Mouse (Mus musculus) hindbrain, embryonic 15.5 days (tissue): ENCODE measurements around the gene Tspan1. TPM values are rescaled to one million over a fixed set of nuclear protein-coding genes. Genes with fewer than 3 reads are reported as not detected.
A peak's percentile ranks its signal among the peaks of the same experiment; 100 is the strongest.

Source experiments
- ATAC-seq: fragments of 200-750 bp; cut with Nextera tagmentation; 2 replicates; pipeline ENCODE4 v1.8.0; 2017; ENCODE audit warnings: low read depth, moderate number of reproducible peaks, moderate TSS enrichment; ENCODE audit not compliant: low FRiP score
- H3K27ac ChIP-seq: fragments of 300-500 bp; sonication (generic); replicated peaks from 2 replicates; pipeline ENCODE4 v1.5.1; 2015; ENCODE audit warnings: mild to moderate bottlenecking, inconsistent platforms
- H3K27me3 ChIP-seq: fragments of 300-500 bp; sonication (generic); 2 replicates; pipeline ENCODE4 v1.6.1; 2015; ENCODE audit warnings: control low read depth, inconsistent platforms
- H3K36me3 ChIP-seq: fragments of 300-500 bp; sonication (generic); 2 replicates; pipeline ENCODE4 v1.6.1; 2015; ENCODE audit warnings: control low read depth, inconsistent platforms
- H3K4me1 ChIP-seq: fragments of 300-500 bp; sonication (generic); replicated peaks from 2 replicates; pipeline ENCODE4 v1.6.1; 2015; ENCODE audit warnings: control low read depth, inconsistent platforms
- H3K4me2 ChIP-seq: fragments of 300-500 bp; sonication (generic); 2 replicates; pipeline ENCODE4 v1.6.1; 2015; ENCODE audit warnings: moderate library complexity, mild to moderate bottlenecking, inconsistent platforms
- H3K4me3 ChIP-seq: fragments of 300-500 bp; sonication (generic); 2 replicates; pipeline ENCODE4 v1.5.1; 2015; ENCODE audit warnings: mild to moderate bottlenecking, inconsistent platforms
- H3K9ac ChIP-seq: fragments of 300-500 bp; sonication (generic); 2 replicates; pipeline ENCODE4 v1.6.1; 2015; ENCODE audit warnings: inconsistent platforms
- H3K9me3 ChIP-seq: fragments of 300-500 bp; sonication (generic); 2 replicates; pipeline ENCODE4 v1.6.1; 2016; ENCODE audit warnings: control low read depth, inconsistent platforms
- WGBS: fragments of 180-500 bp; shearing (Covaris S2); methylation state at CpG from one replicate; pipeline ENCODE4 v1.1.7; 2015; 5-methylcytosine and 5-hydroxymethylcytosine counted together
- polyA plus RNA-seq: library from polyadenylated mRNA; unstranded; fragments of >200 nt; fragmentation: Nextera tagmentation; extraction: Ambion mirVana; gene quantifications from 2 replicates; pipeline ENCODE4 v1.2.1, GENCODE M21; 2015

Tspan1 gene
- polyA plus RNA-seq: 0.21 TPM in 1 of 2 replicates, not detected in the other

DNA sequence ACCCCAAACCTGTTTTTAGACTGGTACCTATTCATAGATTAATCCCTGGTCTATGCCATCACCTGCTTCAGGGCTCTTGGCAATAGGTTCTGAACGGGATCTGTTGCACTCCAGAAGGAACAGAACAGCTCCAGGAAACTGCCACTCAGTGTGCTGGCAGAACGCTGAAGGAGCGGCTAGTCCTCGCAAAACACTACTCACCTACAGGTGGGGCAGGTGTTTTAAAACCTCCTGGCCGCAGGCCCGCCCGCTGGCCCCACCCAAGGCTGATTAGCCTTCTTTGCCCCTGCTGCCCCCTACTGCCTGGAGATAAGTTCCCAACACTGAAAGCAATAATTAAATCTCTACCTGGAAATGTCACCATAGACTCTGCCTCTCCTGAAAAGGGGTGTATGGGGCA lies at the start of gene Tspan1:
Gene Tspan1, minus strand, starts transcription at position 198 of the 400 bp plus-strand sequence.
- Histone ChIP-seq H3K9me3 (no peaks in the 10 kb centered on the region), H3K36me3 (no peaks in the 10 kb centered on the region), H3K27ac (no peak within 1 kb of the TSS), H3K9ac (no peak within 1 kb of the TSS), H3K27me3 (no peaks in the 10 kb centered on the region), H3K4me1 (no peaks in the 10 kb centered on the region), H3K4me3 (no peak within 1 kb of the TSS), H3K4me2 (no peak within 1 kb of the TSS)
- 35% methylated on average over 7 of the region's 7 CpGs for WGBS
- no peak for ATAC-seq

DNA sequence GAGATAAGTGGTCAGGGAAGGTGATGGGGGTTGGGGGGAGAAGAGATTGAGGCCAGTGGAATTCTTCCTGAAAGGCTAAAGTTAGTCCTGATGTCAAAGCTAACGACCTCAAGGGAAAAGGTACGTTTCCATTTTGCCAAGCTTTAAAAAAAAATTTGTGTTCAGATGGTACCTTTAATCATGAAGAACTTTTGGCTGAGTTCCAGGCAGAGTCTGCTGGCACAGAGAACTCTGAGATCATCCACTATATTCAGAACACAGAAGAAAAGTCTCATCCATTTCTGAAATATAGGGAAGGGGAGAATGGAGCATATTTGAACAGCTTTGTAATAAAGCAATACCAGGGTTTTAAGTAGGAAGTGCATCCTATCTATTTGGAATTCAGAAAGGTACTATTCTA lies 49.6 kb upstream of the Tspan1 start:
- H3K36me3 ChIP-seq: no peaks in the 10 kb centered on the region
- no peak overlapping the region for H3K9ac ChIP-seq
- H3K4me1 ChIP-seq: peaks cover 5% of the 10 kb centered on the region
- no peak overlapping the region for H3K4me3 ChIP-seq
- H3K4me2 ChIP-seq: no peak overlapping the region
- ATAC-seq: no peak
- no peaks in the 10 kb centered on the region for H3K9me3 ChIP-seq
- WGBS: 65% methylated on average over 2 of the region's 2 CpGs
- H3K27ac ChIP-seq: no peak overlapping the region
- no peaks in the 10 kb centered on the region for H3K27me3 ChIP-seq

DNA sequence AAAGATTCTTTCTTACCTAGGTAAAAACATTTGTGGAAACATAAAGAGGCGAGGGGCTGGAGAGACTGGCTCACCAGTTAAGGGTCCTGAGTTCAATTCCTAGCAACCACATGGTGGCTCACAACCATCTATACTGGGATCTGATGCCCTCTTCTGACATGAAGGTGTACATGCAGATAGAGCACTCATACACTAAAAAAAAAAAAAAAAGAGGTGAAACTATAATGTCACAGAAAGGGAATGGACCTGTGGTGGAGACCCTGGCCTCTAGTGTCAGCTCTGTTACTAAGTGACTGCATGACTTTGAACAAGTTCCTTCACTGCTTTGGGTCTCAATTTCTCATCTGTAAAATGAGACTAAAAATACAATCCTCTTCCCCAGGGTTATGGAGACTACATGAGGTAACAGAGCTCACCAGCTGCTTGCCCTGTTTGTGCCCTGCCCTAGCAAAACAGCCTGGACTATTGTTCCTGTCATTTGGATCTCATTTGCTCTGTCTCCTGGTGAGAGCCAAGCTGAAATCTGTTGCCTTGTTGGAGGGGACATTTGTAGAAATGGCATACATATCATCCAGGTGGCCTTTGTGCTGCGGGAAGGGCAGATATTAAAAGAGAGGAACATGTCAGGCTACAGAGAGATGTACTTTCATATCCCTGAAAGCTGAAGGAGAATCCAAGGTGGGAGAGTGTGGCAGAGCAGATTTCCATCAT lies 48.6 kb upstream of the Tspan1 start:
- Histone ChIP-seq H3K4me3 (no peak overlapping the region), H3K36me3 (no peaks in the 10 kb centered on the region), H3K4me2 (no peak overlapping the region), H3K9me3 (no peaks in the 10 kb centered on the region), H3K27me3 (no peaks in the 10 kb centered on the region), H3K9ac (no peak overlapping the region), H3K4me1 (peaks cover 5% of the 10 kb centered on the region), H3K27ac (no peak overlapping the region)
- whole genome bisulfite sequencing: 90% methylated on average over 2 of the region's 2 CpGs
- no peak for ATAC-seq

DNA sequence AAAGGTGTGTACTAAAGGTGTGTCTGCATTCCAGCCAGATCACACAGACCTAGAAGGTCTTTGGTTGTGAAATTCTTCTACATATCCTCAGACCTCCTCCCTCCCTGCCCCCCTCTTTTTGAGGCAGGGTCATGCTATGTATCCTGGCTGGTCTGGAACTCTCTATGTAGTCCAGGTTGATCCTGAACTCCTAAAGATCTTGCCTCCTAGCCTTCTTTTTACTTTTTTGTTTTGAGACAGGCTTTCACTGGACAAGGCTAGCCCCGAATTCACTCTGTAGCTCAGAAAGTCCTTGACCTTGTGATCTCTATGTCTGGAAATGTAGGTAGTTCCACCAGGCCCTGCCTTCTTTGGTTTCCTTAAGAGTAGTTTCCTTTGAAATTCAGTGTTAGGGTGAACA lies 41.5 kb upstream of the Tspan1 start:
- 84% methylated on average over 1 of the region's 1 CpGs for WGBS
- H3K27ac ChIP-seq: no peak overlapping the region
- ATAC-seq: no peak
- no peaks in the 10 kb centered on the region for H3K4me1 ChIP-seq
- H3K4me2 ChIP-seq: no peak overlapping the region
- H3K9ac ChIP-seq: no peak overlapping the region
- no peak overlapping the region for H3K4me3 ChIP-seq
- no peaks in the 10 kb centered on the region for H3K27me3 ChIP-seq
- no peaks in the 10 kb centered on the region for H3K9me3 ChIP-seq
- H3K36me3 ChIP-seq: no peaks in the 10 kb centered on the region

DNA sequence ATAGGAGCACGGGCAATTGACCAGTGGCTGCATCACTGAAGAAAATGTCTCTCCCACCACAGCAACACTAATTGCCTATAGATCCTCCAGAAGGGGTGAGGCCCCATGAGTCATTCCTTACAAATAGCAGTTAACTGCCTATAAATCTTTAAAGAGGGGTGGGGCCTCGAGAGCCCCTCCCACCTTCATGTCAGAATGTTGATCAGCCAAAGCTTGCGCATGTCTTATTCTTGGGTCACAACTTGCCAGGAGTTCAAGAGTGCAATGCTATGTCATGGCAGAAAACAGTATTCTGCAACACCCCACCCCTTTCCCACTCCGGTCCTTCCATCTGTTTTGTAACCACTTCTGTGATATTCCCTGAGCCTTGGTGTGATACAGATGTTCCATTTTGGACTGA lies 39.1 kb upstream of the Tspan1 start:
- Histone ChIP-seq H3K27me3 (no peaks in the 10 kb centered on the region), H3K27ac (no peak overlapping the region), H3K9me3 (no peaks in the 10 kb centered on the region), H3K4me3 (no peak overlapping the region), H3K4me2 (no peak overlapping the region), H3K36me3 (no peaks in the 10 kb centered on the region), H3K4me1 (no peaks in the 10 kb centered on the region), H3K9ac (no peak overlapping the region)
- WGBS: 83% methylated on average over 4 of the region's 4 CpGs
- no peak for ATAC-seq

DNA sequence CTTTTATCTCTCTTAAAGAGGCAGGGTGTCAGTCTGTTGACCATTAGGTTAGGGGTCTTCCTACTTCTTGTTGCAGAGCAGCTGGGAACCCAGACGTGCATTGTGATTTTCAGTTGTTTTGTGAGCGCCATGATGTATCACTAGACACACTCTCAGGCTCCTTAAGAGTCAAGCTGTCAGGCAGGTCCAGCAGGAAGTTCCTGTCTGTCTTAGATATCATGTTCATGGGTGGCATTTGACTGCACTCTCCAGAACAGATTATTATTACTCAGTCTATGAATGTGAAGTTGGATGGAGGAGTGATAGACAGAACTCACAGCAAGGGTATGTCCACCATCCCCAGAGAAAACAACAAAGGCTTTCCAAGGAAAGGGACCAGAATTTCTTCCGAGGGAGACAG lies 37.0 kb upstream of the Tspan1 start:
- no peaks in the 10 kb centered on the region for H3K4me1 ChIP-seq
- H3K4me2 ChIP-seq: no peak overlapping the region
- no peak overlapping the region for H3K27ac ChIP-seq
- H3K36me3 ChIP-seq: no peaks in the 10 kb centered on the region
- no peaks in the 10 kb centered on the region for H3K9me3 ChIP-seq
- no peaks in the 10 kb centered on the region for H3K27me3 ChIP-seq
- no peak overlapping the region for H3K4me3 ChIP-seq
- no peak overlapping the region for H3K9ac ChIP-seq
- no peak for ATAC-seq
- WGBS: 68% methylated on average over 3 of the region's 3 CpGs

DNA sequence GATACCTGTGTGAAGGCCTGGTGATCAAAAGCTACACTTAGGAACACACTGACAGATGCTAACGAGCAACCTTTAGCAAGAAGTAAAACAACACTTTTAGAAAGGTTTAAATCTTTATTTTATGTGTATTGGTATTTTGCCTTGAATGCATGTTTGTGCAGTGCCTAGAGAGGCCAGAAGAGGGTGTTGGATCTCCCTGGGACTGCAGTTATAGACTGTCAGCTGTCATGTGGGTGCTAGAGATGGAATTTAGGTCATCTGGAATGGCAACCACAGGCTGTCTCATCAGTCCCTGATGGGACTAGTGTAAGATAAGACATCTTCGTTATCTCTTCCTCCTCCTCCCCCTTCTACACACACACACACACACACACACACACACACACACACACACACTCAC lies 31.0 kb upstream of the Tspan1 start:
- Histone ChIP-seq H3K9me3 (no peaks in the 10 kb centered on the region), H3K4me1 (no peaks in the 10 kb centered on the region), H3K9ac (no peak overlapping the region), H3K27me3 (no peaks in the 10 kb centered on the region), H3K27ac (no peak overlapping the region), H3K4me3 (no peak overlapping the region), H3K36me3 (no peaks in the 10 kb centered on the region), H3K4me2 (no peak overlapping the region)
- ATAC-seq: no peak
- 78% methylated on average over 2 of the region's 2 CpGs for WGBS

DNA sequence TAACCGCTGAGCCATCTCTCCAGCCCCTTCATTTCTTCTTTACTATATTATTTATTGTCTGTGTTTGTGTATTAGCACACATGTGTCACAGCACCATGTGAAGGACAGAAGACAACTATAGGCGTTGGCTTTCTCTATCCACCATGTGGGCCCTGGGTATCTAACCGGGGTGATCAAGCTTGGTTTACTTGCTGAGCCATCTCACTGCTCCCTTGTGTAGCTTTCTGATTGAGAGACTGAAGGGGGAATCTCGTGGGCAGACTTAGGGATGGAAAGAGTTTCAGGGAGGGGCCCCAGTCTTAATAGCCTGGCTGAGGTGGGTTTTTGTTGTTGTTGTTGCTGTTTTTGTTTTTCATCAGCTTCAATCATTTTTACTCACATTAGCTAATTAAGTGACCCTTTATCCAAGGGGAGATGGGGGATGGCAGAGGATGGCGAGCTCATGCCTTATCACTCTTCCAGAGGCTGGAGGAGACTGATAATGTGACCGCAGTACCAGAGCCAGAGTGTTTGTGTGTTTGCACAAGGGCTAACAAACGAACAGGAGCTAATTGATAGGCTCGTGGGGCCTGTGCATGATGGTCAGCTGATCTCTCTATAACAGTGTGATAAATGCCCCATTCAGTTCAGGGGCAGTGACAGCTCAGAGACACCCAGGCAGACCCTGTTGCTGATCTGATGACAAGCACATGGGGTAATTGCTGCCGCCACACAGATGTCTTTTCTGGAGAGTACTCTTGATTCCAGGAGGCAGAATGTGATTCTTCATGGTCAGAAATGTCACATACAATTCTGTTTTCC lies 26.4 kb upstream of the Tspan1 start:
- Histone ChIP-seq H3K9ac (no peak overlapping the region), H3K36me3 (no peaks in the 10 kb centered on the region), H3K9me3 (no peaks in the 10 kb centered on the region), H3K4me1 (no peaks in the 10 kb centered on the region), H3K4me3 (no peak overlapping the region), H3K4me2 (no peak overlapping the region), H3K27ac (no peak overlapping the region), H3K27me3 (no peaks in the 10 kb centered on the region)
- 77% methylated on average over 9 of the region's 9 CpGs for WGBS
- ATAC-seq: no peak

DNA sequence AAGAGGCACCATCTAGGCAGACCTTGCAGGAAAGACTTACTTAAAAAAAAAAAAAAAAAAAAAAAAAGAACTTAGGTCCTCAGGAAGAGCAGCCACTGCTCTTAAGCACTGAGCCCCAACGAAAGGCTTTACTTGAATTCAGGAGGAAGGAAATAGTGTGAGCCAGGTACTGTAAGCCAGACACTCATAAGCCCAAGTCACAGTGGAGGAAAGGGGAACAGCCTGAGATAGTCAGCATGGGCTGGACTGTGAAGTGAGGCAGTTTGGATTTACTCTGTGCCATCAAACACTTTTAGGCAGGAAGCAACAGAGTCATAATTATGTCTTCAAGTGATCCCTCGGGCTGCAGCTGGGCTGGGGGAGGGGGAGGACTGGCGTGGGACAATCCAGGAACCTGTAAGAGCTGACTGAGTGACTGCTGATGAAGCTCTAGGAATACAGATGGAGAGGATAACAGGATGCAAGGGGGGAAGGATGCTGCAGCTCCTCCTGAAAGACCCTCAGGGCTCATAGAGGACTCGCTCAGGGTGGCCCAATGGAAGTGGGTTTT lies 25.0 kb upstream of the Tspan1 start:
- Histone ChIP-seq H3K27me3 (no peaks in the 10 kb centered on the region), H3K36me3 (no peaks in the 10 kb centered on the region), H3K4me3 (no peak overlapping the region), H3K9ac (no peak overlapping the region), H3K4me2 (no peak overlapping the region), H3K4me1 (no peaks in the 10 kb centered on the region), H3K27ac (no peak overlapping the region), H3K9me3 (no peaks in the 10 kb centered on the region)
- WGBS: 67% methylated on average over 4 of the region's 4 CpGs
- ATAC-seq: no peak

DNA sequence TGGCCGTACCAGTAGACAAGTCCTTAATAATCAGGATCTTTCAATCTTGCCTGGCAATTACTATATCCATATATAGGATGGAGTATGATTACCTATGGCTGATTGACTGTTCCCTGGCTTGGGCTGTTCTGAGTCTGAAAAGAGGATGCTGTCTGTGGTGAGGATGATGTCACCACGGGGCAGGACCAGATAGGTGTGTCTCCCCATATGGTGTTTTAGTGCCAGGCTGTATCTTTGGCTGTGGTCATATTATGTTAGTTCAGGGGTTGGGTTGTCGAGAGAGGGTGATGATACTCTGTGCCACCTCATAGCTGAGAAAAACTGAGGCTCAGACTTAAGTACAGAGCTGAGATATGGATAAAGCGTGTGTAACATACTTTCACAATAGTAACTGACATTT lies 17.7 kb upstream of the Tspan1 start:
- WGBS: 95% methylated on average over 4 of the region's 4 CpGs

DNA sequence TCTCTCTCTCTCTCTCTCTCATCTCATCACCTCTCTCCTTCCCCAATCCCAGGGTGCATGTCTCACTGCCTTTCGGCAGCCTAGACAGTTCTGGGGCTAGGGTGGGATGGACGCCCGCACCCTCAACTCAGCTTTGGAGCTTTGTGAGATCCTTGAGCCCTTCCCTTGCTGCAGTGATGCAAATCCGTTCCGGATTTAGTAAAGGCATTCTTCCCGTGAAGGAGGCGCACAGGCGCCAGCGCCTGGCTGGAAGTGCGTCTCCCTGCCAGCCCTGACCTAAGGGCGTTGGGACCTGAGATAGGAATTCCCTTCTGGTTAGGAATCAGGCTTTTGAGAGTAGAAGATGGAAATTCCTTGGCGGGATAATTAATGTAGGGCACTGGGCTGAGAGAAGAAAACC lies 15.3 kb upstream of the Tspan1 start:
- H3K4me2 ChIP-seq: peak overlapping the region; percentile 47
- no peaks in the 10 kb centered on the region for H3K36me3 ChIP-seq
- H3K9ac ChIP-seq: peak overlapping the region; percentile 20; the same call in 1 of the 2 replicates
- H3K4me1 ChIP-seq: peaks cover 6% of the 10 kb centered on the region; the same call in 1 of the 2 replicates
- 0 out of 2 replicates have a peak overlapping the region, but pooled peaks have one; percentile 3 for H3K4me3 ChIP-seq
- ATAC-seq: no peak
- 4% methylated on average over 12 of the region's 12 CpGs for WGBS
- H3K9me3 ChIP-seq: no peaks in the 10 kb centered on the region
- no peaks in the 10 kb centered on the region for H3K27me3 ChIP-seq
- H3K27ac ChIP-seq: no peak overlapping the region

More for the DNA sequence above, 17.7 kb upstream of the Tspan1 start:
- Histone ChIP-seq H3K4me3 (no peak overlapping the region), H3K27me3 (no peaks in the 10 kb centered on the region), H3K9ac (no peak overlapping the region), H3K4me2 (no peak overlapping the region), H3K4me1 (peaks cover 6% of the 10 kb centered on the region; the same call in 1 of the 2 replicates), H3K27ac (no peak overlapping the region), H3K36me3 (no peaks in the 10 kb centered on the region), H3K9me3 (no peaks in the 10 kb centered on the region)
- no peak for ATAC-seq

DNA sequence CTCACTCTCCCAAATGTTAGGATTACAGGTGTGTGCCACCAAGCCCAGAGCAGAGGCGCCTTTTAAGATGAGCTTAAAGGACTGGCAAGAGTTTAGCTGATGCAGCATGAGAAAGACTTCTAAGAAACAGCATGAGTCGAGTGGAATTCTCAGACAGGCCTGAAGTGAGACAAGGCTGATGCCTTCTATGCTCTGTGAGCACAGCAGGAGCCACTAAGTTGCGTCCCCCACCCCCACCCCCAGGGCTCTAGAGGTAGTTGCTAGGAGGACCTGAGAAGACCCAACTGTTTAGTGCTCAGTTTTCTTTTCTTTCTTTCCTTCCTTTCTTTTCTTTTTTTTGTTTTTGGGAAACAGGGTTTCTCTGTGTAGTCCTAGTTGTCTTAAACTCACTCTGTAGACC lies 14.7 kb upstream of the Tspan1 start:
- Histone ChIP-seq H3K4me1 (peaks cover 11% of the 10 kb centered on the region), H3K4me2 (no peak overlapping the region), H3K27ac (no peak overlapping the region), H3K9ac (no peak overlapping the region), H3K36me3 (no peaks in the 10 kb centered on the region), H3K9me3 (no peaks in the 10 kb centered on the region), H3K27me3 (no peaks in the 10 kb centered on the region), H3K4me3 (no peak overlapping the region)
- ATAC-seq: no peak
- WGBS: 32% methylated on average over 3 of the region's 3 CpGs
